Mouse (Mus musculus): ENCODE results near the gene Dr1. TPM values are rescaled to one million over a fixed set of nuclear protein-coding genes. Genes with fewer than 3 reads are reported as not detected.
"Not testable (repeated sequence)": the region's sequence is repeated elsewhere in the genome, so short reads cannot be mapped to it uniquely, and the experiment has no call there.

Gene Dr1
- polyA plus RNA-seq (2015; fragmentation: Nextera tagmentation; extraction: Ambion mirVana): 39.8 and 41.8 TPM in 2 replicates

DNA sequence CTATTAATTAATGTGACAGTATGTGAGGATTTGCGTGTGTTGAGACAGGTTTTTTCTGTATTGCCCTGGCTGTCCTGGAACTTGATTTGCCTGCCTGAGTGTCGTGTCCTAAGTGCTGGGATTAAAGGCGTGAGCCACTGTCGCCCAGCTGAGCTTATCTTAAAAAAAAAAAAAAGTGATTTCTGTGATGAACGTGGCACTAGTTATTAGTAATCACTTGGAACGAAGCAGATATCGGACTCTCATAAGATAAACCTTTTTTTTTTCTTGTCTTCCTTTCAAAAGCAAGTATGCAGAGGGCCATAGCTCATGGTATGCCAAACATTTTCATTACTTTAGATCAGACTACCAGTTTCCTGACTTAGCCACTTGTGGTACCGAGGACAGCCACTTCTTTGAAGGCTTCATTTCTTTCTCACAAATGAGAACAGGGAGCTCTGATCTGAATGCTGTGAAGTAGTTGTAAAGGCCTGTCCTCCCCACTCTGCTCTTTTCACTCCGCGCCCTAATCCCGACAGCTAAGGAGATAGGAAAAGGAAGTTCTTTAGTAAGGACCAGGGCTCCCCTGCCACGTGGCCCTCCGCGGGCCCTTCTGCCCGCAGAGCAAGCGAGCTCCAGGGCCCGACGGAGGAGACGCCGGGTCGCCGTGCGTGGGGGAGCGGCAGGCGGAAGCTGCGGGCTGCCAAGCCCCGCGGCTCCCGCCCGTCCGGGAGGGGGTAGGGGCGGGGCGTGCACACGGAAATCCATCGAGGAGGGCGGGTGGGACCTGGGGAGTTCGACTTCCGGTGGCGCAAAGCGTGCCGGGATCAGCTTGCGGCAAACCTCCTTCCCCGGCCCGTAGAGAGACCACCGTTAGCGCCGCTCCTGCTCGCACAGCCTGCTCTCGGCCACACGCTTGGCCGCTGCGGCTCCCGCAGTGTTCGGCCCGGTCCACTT is at the start of gene Dr1:
Gene Dr1 (plus strand): TSS at position 771 of the 936 bp plus-strand sequence.
- Histone ChIP-seq H3K9me3 (no peaks in the 10 kb centered on the region), H3K9ac (peak within 1 kb of the TSS; percentile 90), H3K27ac (replicated peaks) (peak within 1 kb of the TSS; percentile 96), H3K4me3 (peak within 1 kb of the TSS; percentile 82), H3K27me3 (no peaks in the 10 kb centered on the region), H3K4me1 (replicated peaks) (peaks cover 39% of the 10 kb centered on the region), H3K4me2 (peak within 1 kb of the TSS; percentile 91), H3K36me3 (no peaks in the 10 kb centered on the region)
- WGBS: 4% methylated on average over 48 of the region's 55 CpGs
- peak; percentile 99 for ATAC-seq (ENCODE audit: low FRiP score, low read depth)

- no peak overlapping the region for H3K4me2 ChIP-seq
- no peak overlapping the region for H3K27ac ChIP-seq (replicated peaks)
- H3K4me1 ChIP-seq (replicated peaks): no peaks in the 10 kb centered on the region
- H3K9ac ChIP-seq: no peak overlapping the region
- no peaks in the 10 kb centered on the region for H3K9me3 ChIP-seq
- H3K36me3 ChIP-seq: no peaks in the 10 kb centered on the region
- ATAC-seq (ENCODE audit: low FRiP score, low read depth): no peak
- H3K4me3 ChIP-seq: no peak overlapping the region
- no peaks in the 10 kb centered on the region for H3K27me3 ChIP-seq
Observed at GRCm38 (mm10) chr5:108224077-108224476, 44.6 kb upstream of the Dr1 start.

DNA sequence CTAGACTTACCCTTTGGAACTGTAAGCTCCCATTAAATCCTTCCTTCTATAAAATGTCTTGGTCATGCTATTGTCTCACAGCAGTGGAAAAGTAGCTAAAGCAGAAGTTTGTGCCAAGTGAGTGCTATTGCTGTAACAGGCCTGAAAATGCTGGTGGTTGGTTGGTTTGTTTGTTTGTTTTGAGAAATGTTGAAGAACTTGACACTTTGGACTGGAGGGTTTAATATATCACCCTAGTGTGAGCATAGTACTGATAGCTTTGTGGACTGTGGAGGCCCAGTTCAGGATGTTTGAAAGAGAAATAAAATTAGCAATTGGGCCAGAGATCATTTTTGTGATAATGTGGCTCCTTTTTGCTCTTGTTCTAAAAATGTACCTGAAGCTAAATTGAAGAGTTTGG is 42.5 kb upstream of the Dr1 start:
- Histone ChIP-seq H3K27me3 (no peaks in the 10 kb centered on the region), H3K4me3 (no peak overlapping the region), H3K9me3 (no peaks in the 10 kb centered on the region), H3K36me3 (no peaks in the 10 kb centered on the region), H3K27ac (replicated peaks) (no peak overlapping the region), H3K4me2 (no peak overlapping the region), H3K4me1 (replicated peaks) (no peaks in the 10 kb centered on the region), H3K9ac (no peak overlapping the region)
- no peak for ATAC-seq (ENCODE audit: low FRiP score, low read depth)

DNA sequence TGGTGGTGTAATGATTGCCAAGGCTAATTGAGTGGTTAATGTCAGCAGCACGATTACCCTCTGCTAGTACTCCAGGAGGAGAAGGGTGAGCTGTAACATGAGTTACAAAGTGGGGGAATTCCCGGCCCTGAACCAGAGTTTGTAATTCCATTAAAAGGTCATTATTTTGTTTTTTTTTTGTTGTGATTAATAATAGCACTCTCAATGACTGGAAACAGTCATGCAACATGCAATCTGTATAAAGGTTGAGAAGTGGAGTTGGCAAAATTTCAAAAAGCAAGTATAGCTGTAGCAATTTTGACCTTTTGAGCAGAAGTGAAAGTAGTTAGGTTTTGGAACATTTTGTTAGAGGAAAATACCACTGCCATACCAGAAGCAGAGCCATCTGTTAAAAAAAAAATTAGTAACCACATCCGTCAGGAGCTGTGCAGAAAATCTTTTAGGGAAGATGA is 22.4 kb upstream of the Dr1 start:
- Histone ChIP-seq H3K4me3 (no peak overlapping the region), H3K27me3 (no peaks in the 10 kb centered on the region), H3K27ac (replicated peaks) (no peak overlapping the region), H3K9ac (no peak overlapping the region), H3K9me3 (no peaks in the 10 kb centered on the region), H3K4me2 (no peak overlapping the region), H3K4me1 (replicated peaks) (no peaks in the 10 kb centered on the region), H3K36me3 (no peaks in the 10 kb centered on the region)
- no peak for ATAC-seq (ENCODE audit: low FRiP score, low read depth)
- 76% methylated on average over 3 of the region's 3 CpGs for WGBS

DNA sequence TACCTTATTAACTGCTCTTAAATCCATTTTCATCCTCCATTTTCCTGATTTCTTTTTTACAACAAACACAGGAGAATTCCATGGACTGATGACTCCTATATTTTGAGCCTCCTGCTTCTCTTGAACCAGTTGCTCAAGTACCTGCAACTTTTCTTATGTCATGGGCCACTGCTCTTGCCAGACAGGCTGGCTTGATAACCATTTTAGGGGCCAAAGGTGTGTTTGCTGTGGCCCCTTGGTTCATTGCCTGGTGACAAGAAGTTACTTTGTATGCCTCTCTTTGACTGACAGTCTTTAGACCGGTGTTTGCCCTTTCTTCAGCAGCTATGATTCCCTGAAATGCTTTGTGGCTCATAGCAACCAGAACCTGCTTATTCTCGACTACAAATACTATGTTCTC is 18.7 kb upstream of the Dr1 start:
- H3K4me3 ChIP-seq: no peak overlapping the region
- no peak overlapping the region for H3K4me2 ChIP-seq
- no peaks in the 10 kb centered on the region for H3K9me3 ChIP-seq
- H3K27ac ChIP-seq (replicated peaks): no peak overlapping the region
- H3K4me1 ChIP-seq (replicated peaks): no peaks in the 10 kb centered on the region
- ATAC-seq (ENCODE audit: low FRiP score, low read depth): no peak
- no peak overlapping the region for H3K9ac ChIP-seq
- no peaks in the 10 kb centered on the region for H3K27me3 ChIP-seq
- 69% methylated on average over 2 of the region's 2 CpGs for WGBS
- H3K36me3 ChIP-seq: no peaks in the 10 kb centered on the region

DNA sequence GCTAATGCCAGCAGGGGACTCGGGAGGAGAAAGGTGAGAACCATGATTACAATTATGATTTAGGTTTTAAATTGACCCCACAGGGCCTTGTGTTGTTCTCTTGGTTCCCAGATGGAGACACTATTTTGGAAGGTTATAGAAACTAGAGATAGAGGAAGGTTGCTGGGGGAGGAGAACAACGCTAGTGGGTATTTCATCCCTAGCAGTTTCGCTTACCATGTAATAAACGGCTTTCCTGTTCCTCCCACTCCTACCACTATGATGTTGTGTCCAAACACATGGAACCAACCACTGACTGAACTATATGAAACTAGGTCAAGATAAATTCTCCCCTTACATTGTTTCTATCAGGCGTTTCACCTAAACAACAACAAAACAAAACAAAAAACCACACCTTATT is 13.4 kb upstream of the Dr1 start:
- H3K9me3 ChIP-seq: no peaks in the 10 kb centered on the region
- H3K4me3 ChIP-seq: no peak overlapping the region
- H3K36me3 ChIP-seq: no peaks in the 10 kb centered on the region
- no peak overlapping the region for H3K27ac ChIP-seq (replicated peaks)
- no peaks in the 10 kb centered on the region for H3K27me3 ChIP-seq
- 87% methylated on average over 5 of the region's 5 CpGs for WGBS
- H3K9ac ChIP-seq: no peak overlapping the region
- no peaks in the 10 kb centered on the region for H3K4me1 ChIP-seq (replicated peaks)
- no peak overlapping the region for H3K4me2 ChIP-seq
- ATAC-seq (ENCODE audit: low FRiP score, low read depth): no peak

DNA sequence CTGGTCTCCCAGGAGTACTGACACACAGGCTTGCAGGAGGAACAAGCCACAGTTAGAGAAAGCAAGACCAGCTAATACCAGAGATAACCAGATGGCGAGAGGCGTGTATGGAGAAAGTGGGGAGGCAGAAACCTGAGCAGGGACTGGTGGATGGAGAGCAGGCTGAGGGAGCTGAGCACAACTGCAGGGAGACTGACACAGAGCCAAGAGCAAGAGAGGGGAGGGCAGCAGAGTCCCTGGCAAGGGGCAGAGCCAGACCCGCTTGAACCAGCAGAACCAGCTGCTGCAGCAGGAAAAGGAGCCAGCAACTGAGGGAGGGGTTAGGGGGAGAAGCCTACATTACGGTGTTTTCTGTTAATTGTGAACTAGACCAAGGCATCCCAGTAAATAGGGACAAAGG is 6.0 kb upstream of the Dr1 start:
- no peak overlapping the region for H3K9ac ChIP-seq
- 32% methylated on average over 4 of the region's 4 CpGs for WGBS
- H3K36me3 ChIP-seq: no peaks in the 10 kb centered on the region
- H3K4me2 ChIP-seq: no peak overlapping the region
- no peak overlapping the region for H3K4me3 ChIP-seq
- no peak overlapping the region; the same call in 1 of the 2 replicates for H3K27ac ChIP-seq (replicated peaks)
- H3K27me3 ChIP-seq: no peaks in the 10 kb centered on the region
- ATAC-seq (ENCODE audit: low FRiP score, low read depth): peak; percentile 73; the same call in 1 of the 2 replicates
- peaks cover under 1% of the 10 kb centered on the region for H3K4me1 ChIP-seq (replicated peaks)
- no peaks in the 10 kb centered on the region for H3K9me3 ChIP-seq

- not testable (repeated sequence) for H3K9ac ChIP-seq; H3K4me3 ChIP-seq; H3K9me3 ChIP-seq; H3K27ac ChIP-seq (replicated peaks); H3K4me2 ChIP-seq; H3K27me3 ChIP-seq; H3K4me1 ChIP-seq (replicated peaks); ATAC-seq (ENCODE audit: low FRiP score, low read depth); H3K36me3 ChIP-seq
- 79% methylated on average over 1 of the region's 1 CpGs for WGBS
Observed at GRCm38 (mm10) chr5:108263785-108264184, 4.9 kb upstream of the Dr1 start.

DNA sequence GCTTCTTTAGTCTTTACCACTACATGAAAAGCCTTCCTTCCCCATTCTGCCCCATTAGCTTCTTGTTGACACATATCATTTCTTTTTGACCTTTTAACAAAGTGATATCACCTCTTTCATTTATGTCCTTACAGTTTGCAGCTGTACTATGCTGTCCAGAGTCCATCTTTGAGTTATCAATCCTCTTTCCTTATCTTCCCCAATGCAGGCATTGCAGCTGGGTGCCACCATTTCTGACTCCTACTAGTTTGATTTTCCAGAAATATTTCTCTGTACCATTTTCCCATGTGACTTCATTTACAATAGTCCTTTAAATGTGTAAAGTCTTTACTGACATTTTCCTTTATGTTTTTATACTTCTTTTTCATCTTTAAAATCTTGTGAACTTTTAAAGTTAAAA is 1.7 kb upstream of the Dr1 start:
- no peak for ATAC-seq (ENCODE audit: low FRiP score, low read depth)
- Histone ChIP-seq H3K36me3 (no peaks in the 10 kb centered on the region), H3K27ac (replicated peaks) (no peak overlapping the region), H3K27me3 (no peaks in the 10 kb centered on the region), H3K4me2 (no peak overlapping the region), H3K9me3 (no peaks in the 10 kb centered on the region), H3K4me1 (replicated peaks) (peaks cover 29% of the 10 kb centered on the region), H3K4me3 (no peak overlapping the region), H3K9ac (no peak overlapping the region)

DNA sequence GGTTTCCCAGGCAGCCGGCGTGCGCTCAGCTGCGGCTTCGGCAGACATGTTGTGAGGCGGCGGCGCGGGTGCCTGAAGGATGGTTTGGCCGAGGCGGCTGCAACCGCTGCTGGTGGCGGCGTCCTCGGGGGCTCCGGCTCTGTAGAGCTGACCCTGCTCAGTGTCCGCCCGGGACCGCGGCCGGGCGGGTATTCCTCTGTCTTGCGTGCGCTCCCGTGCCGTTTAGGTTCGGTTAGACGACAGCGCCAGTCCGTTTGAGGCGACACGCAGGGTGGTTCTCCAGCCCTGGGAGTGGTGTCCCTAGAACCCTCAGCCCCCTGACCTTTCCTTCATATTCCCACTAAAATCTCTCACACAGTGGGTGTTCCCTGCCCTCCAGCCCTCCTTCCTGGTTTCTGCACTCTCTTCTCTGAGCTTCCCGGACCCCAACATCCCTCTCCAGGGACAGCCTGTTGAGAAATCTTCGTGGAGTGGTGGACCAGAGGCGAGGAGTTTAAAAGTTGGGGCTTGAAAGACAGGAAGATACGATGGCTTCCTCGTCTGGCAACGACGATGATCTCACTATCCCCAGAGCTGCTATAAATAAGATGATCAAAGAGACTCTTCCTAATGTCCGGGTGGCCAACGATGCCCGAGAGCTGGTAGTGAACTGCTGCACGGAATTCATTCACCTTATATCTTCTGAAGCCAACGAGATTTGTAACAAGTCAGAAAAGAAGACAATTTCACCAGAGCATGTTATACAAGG is 540 bp downstream of the Dr1 start:
- Histone ChIP-seq H3K9me3 (no peaks in the 10 kb centered on the region), H3K4me1 (replicated peaks) (peaks cover 39% of the 10 kb centered on the region), H3K9ac (peak overlapping the region; percentile 90), H3K4me2 (peak overlapping the region; percentile 91), H3K4me3 (peak overlapping the region; percentile 82), H3K36me3 (no peaks in the 10 kb centered on the region), H3K27ac (replicated peaks) (peak overlapping the region; percentile 96), H3K27me3 (no peaks in the 10 kb centered on the region)
- ATAC-seq (ENCODE audit: low FRiP score, low read depth): peak; percentile 81
- 0% methylated on average over 44 of the region's 44 CpGs for WGBS

DNA sequence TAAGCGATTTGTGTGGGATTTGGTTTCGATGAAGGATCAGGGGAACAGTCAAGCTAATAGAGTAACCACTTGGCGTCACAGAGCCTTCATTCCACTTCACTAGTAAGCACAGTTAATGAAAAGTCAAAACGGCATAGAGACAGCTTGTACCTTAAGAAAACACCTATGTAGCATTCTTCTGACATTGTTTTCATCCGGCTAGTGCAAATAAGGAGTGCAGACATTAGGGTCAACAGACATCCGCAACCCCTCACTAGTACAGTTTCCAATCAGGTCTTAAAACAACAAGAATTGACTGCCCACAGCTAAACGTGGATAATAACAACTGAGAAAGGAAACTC is 1.1 kb downstream of the Dr1 start:
- 19% methylated on average over 7 of the region's 7 CpGs for WGBS
- H3K27ac ChIP-seq (replicated peaks): no peak overlapping the region
- no peaks in the 10 kb centered on the region for H3K36me3 ChIP-seq
- H3K9me3 ChIP-seq: no peaks in the 10 kb centered on the region
- no peaks in the 10 kb centered on the region for H3K27me3 ChIP-seq
- peak overlapping the region; percentile 90 for H3K9ac ChIP-seq
- H3K4me1 ChIP-seq (replicated peaks): peaks cover 39% of the 10 kb centered on the region
- no peak for ATAC-seq (ENCODE audit: low FRiP score, low read depth)
- H3K4me3 ChIP-seq: peak overlapping the region; percentile 82
- H3K4me2 ChIP-seq: peak overlapping the region; percentile 91

DNA sequence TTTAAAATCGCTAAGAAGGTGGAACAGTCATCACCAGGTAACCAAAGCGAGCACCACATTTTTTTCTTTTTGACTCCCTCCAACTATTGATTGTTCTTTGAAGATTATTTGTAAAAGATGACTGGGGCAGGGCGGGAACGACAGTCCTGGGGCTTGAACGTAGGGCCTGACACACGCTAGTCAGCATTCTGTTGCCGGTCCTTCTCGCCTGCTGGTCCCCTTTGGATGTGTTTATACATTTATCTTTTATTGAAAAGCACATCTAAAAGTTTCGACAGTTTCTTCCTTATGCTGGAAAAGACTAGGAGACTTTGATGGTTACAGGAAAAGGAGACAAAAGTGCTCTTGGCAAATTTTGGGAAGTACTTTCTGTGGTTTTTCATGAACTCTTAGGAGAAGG is 1.7 kb downstream of the Dr1 start:
- H3K27ac ChIP-seq (replicated peaks): no peak overlapping the region
- H3K9me3 ChIP-seq: no peaks in the 10 kb centered on the region
- H3K9ac ChIP-seq: peak overlapping the region; percentile 90
- H3K4me3 ChIP-seq: peak overlapping the region; percentile 82
- peaks cover 39% of the 10 kb centered on the region for H3K4me1 ChIP-seq (replicated peaks)
- peak overlapping the region; percentile 91 for H3K4me2 ChIP-seq
- H3K36me3 ChIP-seq: no peaks in the 10 kb centered on the region
- H3K27me3 ChIP-seq: no peaks in the 10 kb centered on the region
- 51% methylated on average over 9 of the region's 9 CpGs for WGBS
- ATAC-seq (ENCODE audit: low FRiP score, low read depth): no peak
